Mouse (Mus musculus): ENCODE data around the gene Adam8.

GRCm38 (mm10) chr7:139963814-139964213, 28.5 kb downstream of the Adam8 start:
- TF ChIP-seq CTCF (IDR thresholded peaks at IDR 0.05) (no peak), EP300 (IDR thresholded peaks at IDR 0.05) (no peak)

Data from lung, postnatal 0 days (tissue).